Mouse (Mus musculus): ENCODE measurements around the gene Sox10.

GRCm38 (mm10) chr15:79165140-79165539 is at the start of gene Sox10:
- no peak for TF ChIP-seq CTCF (IDR thresholded peaks at IDR 0.05; ENCODE audit: low read depth, low read length)
- TF ChIP-seq EP300 (IDR thresholded peaks at IDR 0.05; ENCODE audit: insufficient read depth, low read depth, low read length) = no peak
